Mouse (Mus musculus) cerebellum, adult 2 months (tissue): ENCODE measurements at regions not wholly inside any gene's neighbourhood (a gene's known extent, or its start where the extent isn't known, plus 50 kb on each side); places are given as distances from the start of the nearest gene placed in this dataset.

Experiments
- DNase-seq, 2 experiments: peaks; one replicate each; pipeline ENCODE4 v3.0.0; 2021
- H3K27ac ChIP-seq: fragments of 200-500 bp; 2 replicates; pipeline ENCODE4 v1.5.1; 2012; ENCODE audit warnings: low read length, control low read depth, inconsistent platforms; ENCODE audit not compliant: insufficient read depth
- H3K27me3 ChIP-seq: fragments of 200-500 bp; 2 replicates; pipeline ENCODE4 v1.6.1; 2012; ENCODE audit warnings: inconsistent platforms, mild to moderate bottlenecking, low read length, moderate library complexity; ENCODE audit not compliant: control insufficient read depth, insufficient read depth
- H3K4me1 ChIP-seq: fragments of 200-500 bp; 2 replicates; pipeline ENCODE4 v1.6.1; 2011; ENCODE audit warnings: low read length; ENCODE audit not compliant: control insufficient read depth, insufficient read depth
- H3K4me3 ChIP-seq: fragments of 200-500 bp; replicated peaks from 2 replicates; pipeline ENCODE3; 2011; ENCODE audit warnings: mild to moderate bottlenecking, low read depth, low read length, control low read depth; ENCODE audit not compliant: insufficient read depth
- CTCF ChIP-seq: fragments of 200-500 bp; IDR thresholded peaks from 2 replicates; pipeline ENCODE4 v1.5.1; 2011; ENCODE audit warnings: low read depth, mild to moderate bottlenecking, control low read depth, low read length, moderate library complexity, borderline replicate concordance; ENCODE audit not compliant: insufficient read depth
- POLR2A ChIP-seq: fragments of 200-500 bp; IDR thresholded peaks from 2 replicates; pipeline ENCODE4 v1.6.1; 2011; ENCODE audit warnings: low read length, control low read depth, borderline replicate concordance; ENCODE audit not compliant: insufficient read depth
- WGBS: fragments of 180-500 bp; shearing (Covaris S2); methylation state at CpG from one replicate; pipeline ENCODE4 v1.1.7; 2018; 5-methylcytosine and 5-hydroxymethylcytosine counted together

GRCm38 (mm10) chr10:21827505-21827844 is 54.5 kb upstream of the Sgk1 start:
- TF ChIP-seq CTCF: no peak
- TF ChIP-seq POLR2A: no peak
- H3K27ac ChIP-seq: no peak overlapping the region
- H3K4me3 ChIP-seq: no peak overlapping the region
- H3K4me1 ChIP-seq: no peaks in the 10 kb centered on the region
- WGBS: 86% methylated on average over 3 of the region's 3 CpGs
- H3K27me3 ChIP-seq: no peaks in the 10 kb centered on the region
- no peak for DNase-seq

DNA sequence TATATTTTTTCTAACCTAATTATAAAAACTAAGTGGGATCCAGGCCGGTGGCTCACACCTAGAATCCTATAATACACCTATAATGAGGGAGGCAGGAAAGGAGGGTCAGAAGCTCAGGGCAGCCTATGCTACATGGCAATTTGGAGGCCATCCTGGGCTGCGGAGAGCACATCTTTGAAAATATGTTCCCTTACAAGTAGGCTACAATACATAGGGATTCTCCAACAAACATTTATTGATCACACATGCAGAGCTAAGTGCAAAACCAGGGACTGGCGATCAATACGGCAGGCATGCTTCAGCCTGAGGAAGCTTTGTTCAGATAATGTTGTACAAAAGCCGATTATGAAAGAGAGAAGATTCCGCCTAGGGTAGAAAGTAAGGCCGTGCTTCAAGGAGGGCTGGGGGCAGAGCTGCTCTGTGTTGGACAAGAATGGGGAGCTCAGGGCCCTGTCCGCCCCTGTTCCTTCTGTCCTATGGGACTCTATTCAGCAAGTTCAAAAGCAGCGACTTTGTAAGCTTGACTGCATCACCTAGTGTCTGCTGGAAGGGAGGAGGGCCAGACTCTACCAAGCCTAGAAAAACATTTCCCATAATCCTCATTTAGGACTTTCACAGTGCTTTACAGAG is 53.4 kb upstream of the Sgk1 start:
- no peak for DNase-seq
- Histone ChIP-seq H3K4me3 (no peak overlapping the region), H3K27me3 (no peaks in the 10 kb centered on the region), H3K4me1 (no peaks in the 10 kb centered on the region), H3K27ac (no peak overlapping the region)
- WGBS: 84% methylated on average over 9 of the region's 9 CpGs
- TF ChIP-seq CTCF (no peak), POLR2A (no peak)

DNA sequence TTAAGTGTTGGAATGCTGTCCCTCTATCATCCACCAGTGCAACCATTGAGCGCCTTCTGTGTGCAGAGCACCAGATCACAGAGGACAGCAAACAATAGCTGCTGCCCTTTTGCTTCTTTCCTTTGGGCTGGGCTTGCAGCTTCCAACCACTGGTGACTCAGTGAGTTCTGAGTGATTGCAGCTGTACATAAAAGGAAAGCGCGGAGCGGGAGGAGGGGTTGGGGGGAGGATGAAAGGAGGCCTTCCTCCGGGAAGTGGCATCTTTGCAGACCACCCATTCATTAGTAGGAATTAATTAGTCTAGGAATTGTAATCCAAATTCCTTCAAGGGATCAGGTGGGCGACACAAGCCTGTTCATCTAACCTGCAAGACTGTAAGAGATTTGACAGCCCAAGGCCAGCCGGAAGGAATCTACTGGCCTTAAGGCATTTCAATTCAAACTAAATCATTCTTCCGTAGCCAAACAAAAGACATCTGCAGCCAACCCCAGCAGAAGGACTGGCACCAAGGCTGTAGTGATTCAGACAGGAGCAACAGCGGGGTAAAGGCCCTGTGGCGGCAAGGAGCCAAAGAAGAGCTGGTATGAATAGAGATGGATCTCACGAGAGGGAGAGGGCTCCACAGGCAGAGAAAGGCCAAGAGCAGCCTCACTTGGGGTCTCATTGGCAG is 52.8 kb upstream of the Sgk1 start:
- TF ChIP-seq POLR2A: no peak
- no peak for TF ChIP-seq CTCF
- H3K4me1 ChIP-seq: no peaks in the 10 kb centered on the region
- H3K27me3 ChIP-seq: no peaks in the 10 kb centered on the region

DNA sequence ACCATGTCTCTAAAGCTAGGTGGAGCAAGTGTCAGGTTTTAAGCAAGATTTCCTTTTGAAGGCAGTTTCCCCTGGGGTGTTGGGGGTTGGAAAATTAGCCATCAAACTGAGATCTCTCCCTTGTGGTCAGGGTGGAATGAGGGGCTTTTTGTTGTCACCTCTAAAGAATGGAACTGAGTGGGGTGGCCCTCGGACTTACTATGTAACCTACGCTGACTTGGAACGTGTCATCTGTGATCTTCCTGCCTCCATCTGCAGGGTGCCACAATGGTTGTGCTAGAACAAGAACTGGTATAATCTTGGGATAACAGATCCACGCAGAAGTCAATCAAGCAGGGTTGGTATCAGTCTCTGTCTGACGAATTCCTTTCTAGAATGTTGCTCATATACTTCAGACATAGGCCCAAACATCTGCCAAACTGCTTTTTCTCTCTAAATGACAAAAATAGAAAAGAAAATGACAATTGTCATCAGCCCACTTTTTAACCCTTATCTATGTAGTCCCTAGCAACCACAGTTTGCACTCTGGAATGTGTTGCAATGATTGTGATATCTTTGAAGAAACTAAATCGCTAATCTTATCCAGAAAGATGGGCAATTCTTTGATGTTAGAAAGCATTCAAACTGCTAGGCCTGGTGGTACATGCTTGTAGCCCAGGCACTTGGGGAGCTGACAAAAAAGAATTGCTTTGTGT is 50.8 kb upstream of the Sgk1 start:
- Histone ChIP-seq H3K27ac (no peak overlapping the region), H3K4me3 (no peak overlapping the region), H3K4me1 (no peaks in the 10 kb centered on the region), H3K27me3 (no peaks in the 10 kb centered on the region)
- TF ChIP-seq CTCF (no peak), POLR2A (no peak)
- 83% methylated on average over 6 of the region's 6 CpGs for whole genome bisulfite sequencing
- no peak for DNase-seq

More for the DNA sequence above, 52.8 kb upstream of the Sgk1 start:
- Histone ChIP-seq H3K27ac (no peak overlapping the region), H3K4me3 (no peak overlapping the region)
- WGBS: 66% methylated on average over 11 of the region's 11 CpGs
- DNase-seq: no peak
